Mouse (Mus musculus) spleen, adult 2 months (tissue): ENCODE measurements around the gene Gga2.

ENCODE experiments used
- CTCF ChIP-seq: fragments of 200-500 bp; IDR thresholded peaks from 2 replicates; pipeline ENCODE4 v1.5.1; 2011; ENCODE audit warnings: mild to moderate bottlenecking, inconsistent platforms; ENCODE audit not compliant: insufficient read depth, insufficient read length, insufficient replicate concordance; ENCODE audit errors: extremely low read depth
- POLR2A ChIP-seq: fragments of 200-500 bp; IDR thresholded peaks from 2 replicates; pipeline ENCODE4 v1.6.1; 2011; ENCODE audit warnings: low read depth, low read length, inconsistent platforms

DNA sequence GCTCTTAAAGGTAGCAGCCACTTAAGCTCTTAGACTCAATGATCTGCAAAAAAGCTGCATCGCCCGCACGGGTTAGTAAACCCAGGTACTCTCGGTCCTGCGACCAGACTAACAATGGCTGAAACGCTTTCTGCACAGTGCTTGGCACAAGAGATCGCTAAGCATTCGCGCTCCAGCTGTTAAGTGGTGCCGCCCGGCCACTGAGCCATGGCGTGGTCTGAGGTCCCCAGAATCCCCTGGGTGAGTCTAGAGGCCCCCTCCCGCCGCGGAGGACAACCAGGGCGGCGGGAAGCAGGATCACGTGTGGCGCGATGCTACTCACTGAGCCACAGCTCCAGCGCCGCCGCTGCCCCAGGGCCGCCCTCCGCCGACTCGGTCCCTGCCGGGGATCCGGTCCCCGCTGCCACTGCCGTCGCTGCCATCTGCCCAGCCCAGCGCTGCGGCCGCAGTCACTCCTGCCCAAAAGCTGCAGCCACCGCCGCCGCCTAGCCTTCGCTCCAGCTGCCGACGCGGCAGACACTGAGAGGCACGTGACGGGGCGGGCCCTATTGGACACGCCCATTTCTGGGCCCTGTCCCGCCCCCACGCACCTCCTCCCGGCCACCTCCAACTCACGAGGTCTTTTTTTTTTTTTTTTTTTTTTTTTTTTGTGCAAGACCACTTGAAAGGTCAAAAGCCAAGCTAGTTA is at the start of gene Gga2:
- TF ChIP-seq POLR2A (peak; percentile 75), CTCF (no peak)
